Mouse (Mus musculus) 3T3-L1 (cell line): ENCODE data around the gene Ankrd52.

ENCODE experiments used
- DNase-seq: peaks from one replicate; pipeline ENCODE4 v3.0.0-alpha.2; 2015; ENCODE audit warnings: low read depth, low spot score

Ankrd52 gene

DNA sequence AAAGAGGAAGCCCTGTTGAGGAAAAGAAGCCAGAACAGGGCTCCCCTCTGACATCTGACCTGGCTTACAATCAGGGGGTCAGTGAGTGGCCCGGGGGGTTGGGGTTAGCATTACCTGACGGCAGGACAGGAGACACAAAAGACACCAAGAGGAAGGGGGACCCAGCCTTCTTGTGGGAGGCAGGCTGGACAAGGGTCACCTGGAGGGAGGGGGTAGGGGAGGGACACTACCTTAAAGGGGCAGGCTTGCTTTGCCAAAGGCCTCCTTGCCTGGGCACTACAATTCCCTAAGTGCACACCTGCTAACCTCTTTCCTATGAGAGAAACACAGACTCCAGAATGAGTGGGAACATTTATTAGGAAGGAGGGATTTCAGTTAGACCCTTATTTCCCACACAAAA lies 24.1 kb downstream of the Ankrd52 start, which contains the start of gene Slc39a5:
Slc39a5 (minus strand) TSS at position 174 of the 400 bp plus-strand sequence.
- no peak for DNase-seq

DNA sequence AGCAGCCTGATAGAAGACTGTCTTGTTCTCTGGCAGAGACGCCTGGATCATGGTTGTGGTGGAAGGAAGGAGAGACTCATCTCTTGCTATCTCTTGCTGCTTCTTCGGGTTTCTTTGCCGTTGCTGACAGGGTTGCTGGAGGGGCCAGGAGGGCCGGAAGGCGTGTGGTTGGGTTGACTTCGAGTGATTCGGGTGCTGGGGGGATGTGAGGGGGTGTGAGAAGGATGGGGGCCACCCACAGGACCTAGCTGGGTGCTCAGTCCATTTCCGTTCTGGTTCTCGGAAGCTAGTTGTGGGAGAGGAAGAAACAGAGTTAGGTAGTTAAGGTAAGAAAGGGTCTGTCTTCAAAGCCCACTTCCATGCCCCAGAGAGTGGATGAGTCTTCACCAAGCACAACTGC lies 24.7 kb downstream of the Ankrd52 start:
- DNase-seq = no peak

DNA sequence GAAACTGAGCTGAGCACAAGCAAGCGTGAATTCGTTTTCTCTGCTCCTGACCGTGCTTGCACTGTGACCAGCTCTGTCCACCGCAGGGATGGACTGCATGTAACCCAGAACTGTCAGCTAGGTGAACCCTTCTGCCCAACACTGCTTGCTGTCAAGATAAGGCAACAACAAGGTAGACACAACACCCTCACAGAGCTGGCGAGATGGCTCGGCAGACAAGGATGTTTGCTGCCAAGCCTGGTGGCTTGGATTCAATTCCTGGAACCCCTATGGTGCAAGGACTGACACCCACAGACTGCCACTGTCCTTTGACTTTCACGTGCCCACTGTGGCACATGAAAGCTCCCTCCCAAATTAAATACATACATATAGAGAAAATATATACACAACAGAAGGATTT lies 27.0 kb downstream of the Ankrd52 start:
- no peak for DNase-seq

DNA sequence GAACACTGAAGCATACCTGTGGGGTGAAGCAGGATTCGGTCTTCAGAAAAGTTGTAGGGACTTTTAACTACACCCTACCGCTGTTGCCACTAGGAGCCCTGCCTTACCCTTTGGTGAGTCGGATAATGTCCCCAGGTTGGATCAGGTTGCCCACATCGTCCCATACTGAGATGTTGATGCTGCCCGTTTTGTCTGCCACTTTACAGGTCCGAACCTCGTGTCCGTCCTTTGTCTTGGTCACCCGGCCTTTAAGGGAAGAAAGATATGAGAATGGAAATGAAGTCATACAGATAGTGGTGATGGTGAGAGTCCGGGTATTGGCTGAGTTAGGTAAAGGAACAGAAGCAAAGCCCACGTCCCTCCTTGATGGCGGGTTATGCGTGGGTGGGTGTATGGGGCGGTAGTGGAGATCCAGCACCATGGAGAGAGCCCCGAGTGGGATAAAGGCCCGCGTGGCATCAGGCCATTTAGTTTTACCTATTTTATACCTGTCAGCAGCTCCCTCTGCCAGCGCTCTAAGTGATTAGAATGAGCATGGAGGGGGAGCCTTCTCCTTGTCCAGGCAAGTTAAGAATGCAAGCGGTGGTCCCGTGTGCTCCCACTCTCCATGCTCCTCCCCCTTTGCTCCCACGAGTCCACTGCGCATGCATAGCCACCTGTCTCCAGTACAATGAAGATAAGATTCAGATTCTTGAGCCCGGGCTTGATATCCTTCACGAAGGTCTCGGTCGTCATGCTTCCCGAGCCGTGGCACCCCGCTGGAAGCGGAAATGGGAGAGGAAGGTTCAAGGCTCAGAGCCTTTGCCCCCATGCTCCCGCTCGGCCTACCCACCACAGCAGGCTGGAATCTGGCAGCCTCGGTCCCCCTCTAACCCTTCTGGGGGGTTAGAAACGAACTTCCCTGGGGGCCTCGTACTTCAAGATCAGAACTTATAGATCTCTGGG lies 31.9 kb downstream of the Ankrd52 start:
- DNase-seq = peak; percentile 40

DNA sequence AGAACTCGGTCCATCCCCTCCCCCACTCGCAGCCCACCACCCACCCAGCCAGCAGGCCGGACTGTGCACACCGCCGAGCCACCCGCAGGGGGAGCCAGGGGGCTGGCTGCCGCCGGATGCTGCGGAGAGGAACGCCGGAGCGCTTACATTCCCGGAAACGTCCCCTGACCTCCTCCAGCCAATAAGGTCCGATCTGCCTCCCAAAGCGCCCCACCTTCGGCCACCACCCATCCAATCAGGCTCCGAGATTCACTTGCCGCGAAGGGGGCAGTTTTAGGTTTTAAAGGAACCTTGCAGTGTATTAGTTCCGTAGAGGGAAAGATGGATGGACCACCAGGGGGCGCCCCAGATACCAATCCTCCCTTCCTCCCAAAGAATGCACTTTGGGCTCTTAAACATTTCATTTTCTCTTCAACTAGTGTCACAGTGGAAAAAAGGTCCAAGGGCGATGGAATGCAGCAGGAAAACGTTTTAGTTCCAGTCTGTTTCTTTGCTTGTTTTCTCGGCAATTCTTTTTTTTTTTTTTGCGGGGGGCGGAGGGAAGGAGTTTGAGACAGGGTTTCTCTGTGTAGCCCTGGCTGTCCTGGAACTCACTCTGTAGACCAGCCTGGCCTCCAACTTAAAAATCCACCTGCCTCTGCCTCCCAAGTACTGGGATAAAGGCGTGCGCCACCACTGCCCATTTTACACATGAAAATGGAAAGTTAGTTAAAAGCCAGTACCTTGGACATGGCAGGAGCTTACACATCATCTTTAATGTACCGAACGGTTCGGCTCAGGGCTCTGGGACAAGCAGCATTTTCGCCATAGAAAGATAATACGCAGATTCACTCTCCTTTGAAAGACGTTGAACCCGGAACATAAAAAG lies 33.0 kb downstream of the Ankrd52 start:
- DNase-seq = peak; percentile 99

DNA sequence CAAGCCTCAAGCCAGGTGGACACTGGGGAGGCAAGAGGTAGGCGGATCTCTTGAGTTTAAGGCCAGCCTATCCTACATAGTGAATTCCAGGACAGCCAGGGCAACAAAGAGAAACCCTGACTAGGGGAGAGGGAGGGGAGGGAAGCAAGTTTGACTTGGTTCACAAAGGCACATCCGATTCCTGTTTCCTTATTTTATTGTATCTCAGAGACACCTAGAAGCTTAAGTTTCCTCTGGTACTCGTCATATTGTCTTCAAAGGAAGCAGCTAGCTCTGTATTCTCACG lies 33.6 kb downstream of the Ankrd52 start:
- DNase-seq = peak; percentile 43

DNA sequence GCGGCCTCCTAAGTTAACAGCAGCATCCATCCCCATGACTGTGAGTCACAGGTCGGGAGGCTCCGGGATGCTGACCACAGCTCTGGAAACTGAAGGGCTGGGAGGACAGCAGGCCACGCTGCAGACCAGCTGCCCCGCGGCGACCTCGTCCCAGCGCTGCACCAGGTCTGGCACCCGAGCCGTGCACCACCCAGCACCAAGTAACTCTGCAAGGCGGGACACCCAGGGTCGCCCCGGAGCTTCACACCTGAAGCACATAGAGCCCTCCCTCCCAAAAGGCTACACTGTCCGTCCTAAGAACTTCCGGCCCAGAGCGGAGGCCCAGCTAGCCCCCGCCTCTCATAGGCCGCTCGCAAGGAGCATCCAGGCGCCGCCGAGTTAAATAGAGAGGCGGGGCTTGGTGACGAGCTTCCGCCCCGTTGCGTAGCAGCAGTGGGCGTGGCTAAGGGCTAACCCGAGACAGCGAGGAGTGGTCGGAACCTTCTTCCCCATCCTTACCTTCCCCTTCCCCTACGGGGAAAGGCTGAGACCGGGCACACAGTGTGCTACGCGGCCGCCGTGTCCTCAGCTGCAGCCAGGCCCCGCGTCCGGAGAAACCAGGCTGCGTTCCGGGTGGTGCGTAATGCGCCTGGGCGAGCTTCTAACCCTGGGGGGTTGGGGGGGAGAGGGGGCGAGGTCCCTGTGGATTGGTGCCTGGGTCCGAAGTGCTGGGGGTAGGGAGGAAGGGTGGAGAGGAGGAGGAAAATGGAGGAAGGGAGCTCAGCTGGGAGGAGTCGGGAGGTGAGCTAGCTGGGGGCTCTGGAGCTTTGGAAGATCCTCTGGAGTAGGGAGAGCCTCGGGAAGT lies 34.5 kb downstream of the Ankrd52 start, which contains the start of the genes Nabp2 and Rnf41:
Nabp2 (minus strand) TSS at position 282 of the 844 bp plus-strand sequence.
Rnf41 (plus strand) TSS at position 447 of the 844 bp plus-strand sequence.
- peak; percentile 97 for DNase-seq

DNA sequence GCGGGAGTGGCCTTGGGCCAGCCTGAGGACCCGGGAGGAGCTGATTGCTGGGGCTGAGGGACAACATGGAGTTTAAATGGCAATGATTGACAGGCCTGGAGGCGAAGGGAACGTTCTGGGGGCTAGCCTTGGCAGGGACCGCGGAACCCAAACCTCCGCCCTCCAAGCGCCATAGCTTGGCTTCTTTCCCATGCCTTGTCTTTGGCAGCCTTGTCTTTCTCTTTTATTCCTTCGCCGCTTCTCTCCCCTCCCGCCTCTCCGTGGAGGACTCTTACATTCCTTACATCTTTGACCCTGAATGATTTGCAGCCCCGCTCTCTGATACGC lies 35.1 kb downstream of the Ankrd52 start:
- DNase-seq = peak; percentile 61

DNA sequence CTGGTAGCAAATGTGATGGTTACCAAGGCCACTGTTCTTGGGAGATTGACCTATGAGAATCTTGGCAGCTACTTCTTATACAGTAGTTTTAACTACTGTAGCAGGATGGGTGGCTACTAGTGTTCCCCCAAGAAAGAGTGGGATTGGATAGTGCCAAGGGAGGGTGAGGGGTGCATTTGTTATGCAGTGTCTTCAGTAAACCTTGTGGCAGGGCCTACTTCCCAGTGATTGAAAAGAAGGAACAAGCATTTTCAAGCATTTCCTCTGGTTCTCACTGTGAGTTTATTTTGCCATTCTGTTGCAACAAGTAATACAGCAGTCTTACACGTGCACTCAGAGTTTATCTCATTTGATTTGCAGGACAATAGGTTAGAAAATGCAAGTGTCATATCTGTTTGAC lies 35.6 kb downstream of the Ankrd52 start:
- peak; percentile 13 for DNase-seq

DNA sequence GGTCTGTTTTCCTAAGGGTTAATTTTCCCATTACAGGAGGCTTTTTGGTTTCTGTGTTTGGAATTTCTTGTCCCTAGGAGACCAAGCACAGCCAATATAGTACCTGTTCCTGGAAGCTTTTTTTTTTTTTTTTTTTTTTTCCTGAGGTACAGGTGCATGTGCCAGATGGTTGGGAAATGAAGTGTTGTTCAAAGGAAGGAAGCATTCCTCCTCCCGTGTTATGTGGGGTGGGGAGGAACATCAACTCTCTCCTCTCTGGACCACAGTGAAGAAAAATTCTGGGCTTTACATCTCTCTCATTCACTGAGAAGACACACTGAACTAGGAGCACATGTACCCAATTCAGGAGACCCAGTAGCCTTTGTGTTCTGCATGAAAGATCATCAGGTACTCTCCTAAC lies 36.2 kb downstream of the Ankrd52 start:
- DNase-seq = no peak

DNA sequence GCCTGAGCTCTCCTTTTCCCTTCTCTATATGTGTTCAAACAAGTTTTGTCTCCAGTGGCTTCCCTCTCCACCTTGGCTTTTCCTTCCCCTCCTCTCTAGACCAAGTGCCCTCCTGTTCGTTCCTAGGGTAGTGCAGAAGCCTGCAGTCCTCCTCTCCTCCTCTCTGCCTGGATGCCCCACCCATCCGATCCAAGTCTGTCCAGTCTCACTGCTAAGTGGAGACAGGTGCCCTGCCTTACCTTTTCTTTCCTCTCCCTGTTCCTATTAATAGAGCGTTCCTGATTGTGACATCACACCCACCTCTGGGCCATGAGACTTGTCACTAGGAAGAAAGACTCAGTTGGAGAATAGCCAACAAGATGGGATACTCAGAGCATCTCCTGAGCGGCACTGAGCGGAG lies 37.9 kb downstream of the Ankrd52 start:
- no peak for DNase-seq

DNA sequence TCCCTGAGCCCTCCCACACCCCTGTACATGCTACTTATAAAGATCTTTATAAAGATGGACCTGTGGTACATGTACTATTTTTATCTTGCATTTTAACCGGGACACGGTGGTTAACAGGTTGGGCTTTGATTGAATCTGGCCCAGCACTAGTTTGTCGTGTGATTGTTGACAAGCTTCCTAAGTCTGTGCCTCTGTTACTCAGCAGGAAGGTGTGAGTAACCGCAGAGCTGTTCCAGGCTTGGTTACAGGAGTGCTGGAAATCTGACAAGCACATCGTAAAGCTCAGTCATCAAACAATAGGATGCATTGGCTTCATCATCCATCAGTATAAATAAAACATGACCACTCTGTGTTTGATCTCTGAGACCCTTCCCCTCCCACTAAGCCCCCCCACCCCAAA lies 45.5 kb downstream of the Ankrd52 start:
- no peak for DNase-seq

DNA sequence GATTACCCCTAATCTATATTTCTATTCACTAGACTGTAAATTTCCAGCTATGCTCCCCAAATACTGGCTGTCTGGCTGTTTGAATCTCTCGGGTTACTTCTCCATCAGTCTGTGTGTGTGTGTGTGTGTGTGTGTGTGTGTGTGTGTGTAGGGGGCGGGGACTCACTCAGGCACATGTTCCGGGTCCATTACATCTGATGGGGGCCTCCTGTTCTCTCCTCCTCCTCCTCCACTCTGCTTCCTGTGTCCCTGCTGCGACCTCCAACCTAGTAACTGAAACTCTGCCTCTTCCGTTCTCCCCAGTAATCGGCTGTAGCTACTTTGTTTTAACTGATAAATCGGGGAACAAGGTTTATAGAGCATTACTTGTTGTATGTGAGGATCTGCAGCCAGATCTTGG lies 47.7 kb downstream of the Ankrd52 start:
- DNase-seq = no peak

DNA sequence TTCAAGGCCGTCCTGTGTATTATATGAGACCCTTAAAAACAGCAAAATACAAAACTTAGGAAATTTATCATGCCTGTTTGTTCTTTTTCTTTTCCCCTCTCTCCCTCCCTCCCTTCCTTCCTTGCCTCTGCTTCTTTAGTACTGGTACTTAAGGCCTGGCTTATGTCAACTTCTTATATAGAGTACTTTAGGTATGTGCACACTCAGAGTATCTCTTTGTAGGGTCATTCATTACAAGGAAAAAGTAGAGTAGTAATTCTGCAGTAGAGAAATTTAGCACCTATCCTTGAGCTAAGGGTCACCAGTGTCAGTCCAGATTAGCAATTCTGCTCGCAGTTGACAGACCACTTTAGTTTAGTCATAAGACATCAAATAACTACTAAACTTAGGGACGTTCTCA lies 48.3 kb downstream of the Ankrd52 start:
- no peak for DNase-seq

DNA sequence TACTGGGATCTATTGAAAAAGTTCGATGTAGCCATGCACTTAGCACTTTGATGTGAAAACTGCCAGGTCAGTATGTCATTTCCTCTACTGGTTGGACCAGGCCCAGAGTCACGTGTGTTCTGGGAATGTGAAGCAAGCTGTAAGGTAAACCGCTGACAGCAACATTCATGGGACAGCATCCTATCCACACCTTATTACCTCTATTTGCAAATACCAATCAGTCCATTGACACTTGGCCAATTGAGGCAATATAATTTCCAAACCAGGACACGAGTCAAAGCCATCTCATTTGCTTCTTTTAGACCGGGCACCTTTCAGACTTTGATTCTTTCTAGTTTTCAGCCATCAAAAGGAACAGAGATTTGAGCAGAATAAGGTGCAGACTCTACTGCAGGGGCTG lies 52.1 kb downstream of the Ankrd52 start:
- DNase-seq = no peak

DNA sequence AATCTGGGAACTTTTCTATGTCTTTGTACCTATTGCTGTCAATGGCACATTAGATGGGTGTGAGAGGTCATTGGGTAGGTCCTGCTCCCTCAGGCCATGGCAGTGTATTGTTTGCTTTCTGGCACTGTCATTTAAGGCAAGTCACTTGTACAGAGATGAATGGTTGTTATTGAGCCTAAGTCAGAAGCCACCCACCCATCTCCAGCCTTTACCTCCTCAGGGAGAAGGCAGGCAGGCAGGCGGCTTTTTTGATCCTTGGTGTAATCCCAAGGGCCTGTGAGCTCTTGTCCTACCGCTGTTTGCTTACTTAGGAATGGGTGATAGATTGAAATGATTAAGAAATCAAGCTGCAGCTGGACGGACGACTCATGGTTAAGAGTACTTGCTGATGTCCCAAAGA lies 52.5 kb downstream of the Ankrd52 start:
- DNase-seq = no peak

DNA sequence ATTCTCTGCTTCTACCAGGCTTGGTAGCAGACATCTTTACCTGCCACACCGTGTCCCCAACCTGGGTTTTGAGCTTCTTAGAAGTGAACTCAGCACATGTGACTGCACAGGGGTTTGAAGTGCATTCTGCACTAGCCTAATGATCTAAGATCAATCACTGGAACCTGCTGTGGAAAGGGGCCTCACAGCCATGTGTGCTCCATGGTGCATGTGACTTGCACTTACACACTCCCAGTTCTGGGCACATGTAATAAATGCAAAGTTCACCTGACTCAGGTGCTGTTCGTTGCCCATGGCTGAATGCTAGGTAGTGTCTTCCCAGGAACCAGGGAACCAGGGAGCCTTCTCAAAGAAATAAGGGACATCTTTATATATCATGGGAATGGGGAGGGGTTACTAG lies 56.5 kb downstream of the Ankrd52 start:
- DNase-seq = no peak

DNA sequence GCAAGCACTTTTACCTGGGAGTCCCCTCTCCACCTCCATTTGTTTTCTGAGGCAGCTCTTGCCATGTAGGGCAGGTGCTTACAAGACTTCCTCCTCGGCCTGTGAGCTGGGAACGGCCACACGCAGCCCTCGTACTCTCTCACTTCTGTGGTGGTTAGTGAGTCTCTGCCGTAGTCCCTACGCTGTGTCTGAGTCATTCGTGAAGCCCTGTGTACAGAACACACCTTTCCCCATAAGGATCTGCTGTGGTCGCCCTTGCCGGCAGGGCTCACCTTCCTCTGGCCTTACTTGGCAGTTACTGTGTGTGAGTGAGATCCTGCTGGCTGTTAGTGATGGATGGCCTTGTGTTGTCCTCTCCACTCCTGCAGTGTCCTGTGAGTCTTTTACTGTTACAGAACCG lies 57.8 kb downstream of the Ankrd52 start:
- no peak for DNase-seq

DNA sequence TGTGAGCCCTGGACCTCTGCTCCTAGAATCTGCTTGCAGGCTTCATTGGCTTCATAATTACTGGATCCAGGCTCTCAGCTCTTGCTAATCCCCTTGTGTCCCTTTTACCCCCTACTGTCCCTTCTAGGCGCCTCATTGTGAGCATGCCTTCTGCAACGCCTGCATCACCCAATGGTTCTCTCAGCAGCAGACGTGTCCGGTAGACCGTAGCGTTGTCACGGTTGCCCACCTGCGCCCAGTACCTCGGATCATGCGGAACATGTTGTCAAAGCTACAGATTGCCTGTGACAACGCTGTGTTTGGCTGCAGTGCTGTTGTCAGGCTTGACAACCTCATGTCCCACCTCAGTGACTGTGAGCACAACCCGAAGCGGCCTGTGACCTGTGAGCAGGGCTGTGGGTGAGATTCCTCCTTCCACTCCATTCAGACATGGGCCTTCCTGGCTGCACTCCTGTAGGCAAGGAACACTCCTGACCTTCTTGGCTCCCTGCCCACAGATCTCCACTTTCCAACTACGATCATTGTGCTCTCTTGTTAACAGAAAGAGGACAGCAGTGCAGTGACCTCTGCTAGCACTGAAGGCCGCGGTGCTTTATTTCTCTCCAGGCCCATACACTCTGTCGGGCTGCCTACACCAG lies 58.4 kb downstream of the Ankrd52 start:
- no peak for DNase-seq

DNA sequence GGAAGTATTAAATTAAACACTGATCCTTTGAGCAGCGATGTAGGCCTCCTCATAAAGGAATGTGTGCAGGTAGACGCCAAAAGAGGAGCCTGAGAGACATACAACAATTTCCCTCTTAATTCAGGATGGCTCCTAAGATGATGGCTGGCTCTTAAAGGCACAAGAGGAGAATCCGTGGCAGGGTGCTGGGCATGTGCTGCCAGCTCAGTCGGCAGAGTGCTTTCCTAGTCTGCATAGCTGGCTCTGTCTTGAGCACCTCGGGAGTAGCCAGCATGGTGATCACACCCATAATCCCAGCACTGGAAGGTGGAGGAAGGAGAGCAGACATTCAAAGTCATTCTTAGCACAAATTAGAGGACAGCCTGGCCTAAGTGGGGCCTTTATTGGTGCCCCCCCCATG lies 59.0 kb downstream of the Ankrd52 start:
- no peak for DNase-seq

DNA sequence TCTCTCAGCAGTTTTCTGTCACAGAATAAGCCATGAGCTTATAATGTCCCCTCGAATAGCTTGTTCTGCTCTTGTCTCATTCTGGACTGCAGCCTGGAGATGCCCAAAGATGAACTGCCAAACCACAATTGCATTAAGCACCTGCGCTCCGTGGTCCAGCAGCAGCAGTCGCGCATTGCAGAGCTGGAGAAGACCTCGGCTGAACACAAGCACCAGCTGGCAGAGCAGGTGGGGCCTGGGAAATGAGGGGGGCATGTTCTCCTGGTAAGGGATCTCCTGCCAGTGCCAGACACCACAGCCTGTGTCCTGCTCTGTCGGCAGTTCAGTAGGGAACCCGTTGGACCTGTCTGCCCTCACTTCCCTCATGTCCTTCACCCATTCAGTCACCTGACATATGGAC lies 59.5 kb downstream of the Ankrd52 start:
- DNase-seq = no peak
